Mouse (Mus musculus) CH12.LX (cell line): ENCODE measurements around the gene Podn. TPM values are rescaled to one million over a fixed set of nuclear protein-coding genes. Genes with fewer than 3 reads are reported as not detected.
A peak's percentile ranks its signal among the peaks of the same experiment; 100 is the strongest.

Source experiments
- DNase-seq: peaks from one replicate; pipeline ENCODE4 v3.0.0-alpha.2; 2013; ENCODE audit errors: extremely low read depth
- H3K27ac ChIP-seq: 2 replicates; pipeline ENCODE4 v1.5.1; 2012; ENCODE audit warnings: low read depth, mild to moderate bottlenecking, control low read depth, moderate library complexity; ENCODE audit not compliant: insufficient read depth
- H3K27me3 ChIP-seq: replicated peaks from 2 replicates; pipeline ENCODE3; 2012; ENCODE audit warnings: inconsistent platforms
- H3K36me3 ChIP-seq, 2 experiments: replicated peaks in 1 of 2; 2 replicates each; pipeline versions ENCODE3 to v1.6.1; 2012; ENCODE audit warnings: inconsistent platforms in 1 of 2, low read length in 1 of 2, mild to moderate bottlenecking in 1 of 2, mixed read lengths in 1 of 2, moderate library complexity in 1 of 2; ENCODE audit not compliant: control insufficient read depth in 1 of 2, insufficient read depth in 1 of 2
- H3K4me1 ChIP-seq, 2 experiments: 2 replicates each; pipeline ENCODE4 v1.6.1; 2012; ENCODE audit warnings: inconsistent platforms in 1 of 2, moderate library complexity in 1 of 2; ENCODE audit not compliant: insufficient read depth in 2 of 2, control insufficient read depth in 1 of 2
- H3K4me2 ChIP-seq: 2 replicates; pipeline ENCODE4 v1.6.1; 2012; ENCODE audit warnings: low read depth, mild to moderate bottlenecking, control low read depth; ENCODE audit not compliant: poor library complexity, insufficient read depth, severe bottlenecking
- H3K4me3 ChIP-seq, 3 experiments: fragments of 150-350 bp in 1 of 3; sonication (generic) in 1 of 3; replicated peaks in 1 of 3; 2 replicates each; pipeline versions ENCODE3 to v1.5.1; 2011 to 2012; ENCODE audit warnings: low read depth in 2 of 3, low read length in 2 of 3, mild to moderate bottlenecking in 2 of 3, moderate library complexity in 2 of 3, control low read depth in 1 of 3, improper control_type of control experiment in 1 of 3, inconsistent platforms in 1 of 3, mixed read lengths in 1 of 3; ENCODE audit not compliant: poor library complexity in 1 of 3
- H3K79me2 ChIP-seq: replicated peaks from 2 replicates; pipeline ENCODE4 v1.6.1; 2012; ENCODE audit warnings: mild to moderate bottlenecking, moderate library complexity; ENCODE audit not compliant: control insufficient read depth, poor library complexity, insufficient read depth, severe bottlenecking; ENCODE audit errors: extremely low read depth
- H3K9ac ChIP-seq: 2 replicates; pipeline ENCODE4 v1.6.1; 2012; ENCODE audit warnings: low read depth, mild to moderate bottlenecking, control low read depth, moderate library complexity; ENCODE audit not compliant: insufficient read depth
- H3K9me3 ChIP-seq: replicated peaks from 2 replicates; pipeline ENCODE3; 2012; ENCODE audit warnings: low read length, inconsistent platforms, mixed read lengths
- BHLHE40 ChIP-seq: IDR thresholded peaks from 2 replicates; pipeline ENCODE4 v1.6.1; 2011; ENCODE audit warnings: mild to moderate bottlenecking, low read depth, low read length, improper control_type of control experiment
- CHD1 ChIP-seq: IDR thresholded peaks from 2 replicates; pipeline ENCODE4 v1.6.1; 2012; ENCODE audit warnings: low read depth, low read length, improper control_type of control experiment, inconsistent platforms
- CHD2 ChIP-seq: IDR thresholded peaks from 2 replicates; pipeline ENCODE4 v1.6.1; 2011; ENCODE audit warnings: low read length, improper control_type of control experiment
- CTCF ChIP-seq, 2 experiments: IDR thresholded peaks in 1 of 2; conservative IDR thresholded peaks in 1 of 2; 2 replicates each; pipeline ENCODE4 v1.5.1; 2011 to 2012; ENCODE audit warnings: low read depth in 2 of 2, low read length in 2 of 2, improper control_type of control experiment in 1 of 2, inconsistent platforms in 1 of 2, mild to moderate bottlenecking in 1 of 2, moderate library complexity in 1 of 2
- ELF1 ChIP-seq: IDR thresholded peaks from 2 replicates; pipeline ENCODE4 v1.6.1; 2014; ENCODE audit warnings: low read depth, mild to moderate bottlenecking, inconsistent platforms, low read length, improper control_type of control experiment
- GABPA ChIP-seq: IDR thresholded peaks from 2 replicates; pipeline ENCODE4 v1.6.1; 2012; ENCODE audit warnings: low read depth, low read length, improper control_type of control experiment, inconsistent platforms; ENCODE audit not compliant: insufficient replicate concordance
- HCFC1 ChIP-seq: IDR thresholded peaks from 2 replicates; pipeline ENCODE4 v1.6.1; 2012; ENCODE audit warnings: low read depth, mild to moderate bottlenecking, inconsistent platforms, low read length, improper control_type of control experiment
- IRF4 ChIP-seq: IDR thresholded peaks from 2 replicates; pipeline ENCODE4 v1.6.1; 2014; ENCODE audit warnings: low read depth, mild to moderate bottlenecking, inconsistent platforms, low read length, improper control_type of control experiment
- JUN ChIP-seq: IDR thresholded peaks from 2 replicates; pipeline ENCODE4 v1.6.1; 2011; ENCODE audit warnings: low read depth, mild to moderate bottlenecking, low read length, improper control_type of control experiment, moderate library complexity; ENCODE audit not compliant: insufficient read depth
- JUND ChIP-seq: conservative IDR thresholded peaks from 2 replicates; pipeline ENCODE4 v1.6.1; 2011; ENCODE audit warnings: low read depth, low read length, improper control_type of control experiment
- MAFK ChIP-seq: IDR thresholded peaks from 2 replicates; pipeline ENCODE4 v1.6.1; 2011; ENCODE audit warnings: low read length, improper control_type of control experiment; ENCODE audit not compliant: insufficient replicate concordance
- MAZ ChIP-seq: IDR thresholded peaks from 2 replicates; pipeline ENCODE4 v1.6.1; 2012; ENCODE audit warnings: low read depth, mild to moderate bottlenecking, inconsistent platforms, low read length, improper control_type of control experiment, moderate library complexity
- MXI1 ChIP-seq: IDR thresholded peaks from 2 replicates; pipeline ENCODE4 v1.6.1; 2011; ENCODE audit warnings: mild to moderate bottlenecking, low read depth, low read length, improper control_type of control experiment
- MYC ChIP-seq: IDR thresholded peaks from 2 replicates; pipeline ENCODE4 v1.6.1; 2011; ENCODE audit warnings: low read depth, mild to moderate bottlenecking, improper control_type of control experiment, low read length
- NELFE ChIP-seq: IDR thresholded peaks from 2 replicates; pipeline ENCODE4 v1.6.1; 2011; ENCODE audit warnings: low read depth, low read length, improper control_type of control experiment
- NRF1 ChIP-seq: IDR thresholded peaks from 2 replicates; pipeline ENCODE4 v1.6.1; 2014; ENCODE audit warnings: low read depth, mild to moderate bottlenecking, inconsistent platforms, low read length, improper control_type of control experiment, moderate library complexity
- PAX5 ChIP-seq: IDR thresholded peaks from 2 replicates; pipeline ENCODE4 v1.6.1; 2012; ENCODE audit warnings: low read length, inconsistent platforms, mixed read lengths
- POLR2AphosphoS2 ChIP-seq: IDR thresholded peaks from 2 replicates; pipeline ENCODE4 v1.6.1; 2011; ENCODE audit warnings: low read depth, low read length, improper control_type of control experiment
- RAD21 ChIP-seq: IDR thresholded peaks from 2 replicates; pipeline ENCODE4 v1.6.1; 2011; ENCODE audit warnings: low read depth, mild to moderate bottlenecking, low read length, improper control_type of control experiment, moderate library complexity
- RCOR1 ChIP-seq: conservative IDR thresholded peaks from 2 replicates; pipeline ENCODE4 v1.6.1; 2012; ENCODE audit warnings: low read depth, mild to moderate bottlenecking, inconsistent platforms, low read length, improper control_type of control experiment
- SIN3A ChIP-seq: IDR thresholded peaks from 2 replicates; pipeline ENCODE4 v1.6.1; 2012; ENCODE audit warnings: low read length, improper control_type of control experiment, inconsistent platforms
- SMC3 ChIP-seq: IDR thresholded peaks from 2 replicates; pipeline ENCODE4 v1.6.1; 2011; ENCODE audit warnings: low read depth, low read length, improper control_type of control experiment
- TCF12 ChIP-seq: IDR thresholded peaks from 2 replicates; pipeline ENCODE4 v1.6.1; 2014; ENCODE audit warnings: low read depth, mild to moderate bottlenecking, inconsistent platforms, low read length, improper control_type of control experiment
- UBTF ChIP-seq: IDR thresholded peaks from 2 replicates; pipeline ENCODE4 v1.6.1; 2012; ENCODE audit warnings: low read depth, mild to moderate bottlenecking, inconsistent platforms, low read length, improper control_type of control experiment, moderate library complexity
- USF1 ChIP-seq: IDR thresholded peaks from 2 replicates; pipeline ENCODE4 v1.6.1; 2014; ENCODE audit warnings: low read depth, mild to moderate bottlenecking, inconsistent platforms, low read length, improper control_type of control experiment
- USF2 ChIP-seq: conservative IDR thresholded peaks from 2 replicates; pipeline ENCODE4 v1.6.1; 2011; ENCODE audit warnings: low read depth, low read length, improper control_type of control experiment
- ZC3H11A ChIP-seq: IDR thresholded peaks from 2 replicates; pipeline ENCODE4 v1.6.1; 2012; ENCODE audit warnings: low read depth, mild to moderate bottlenecking, inconsistent platforms, low read length, improper control_type of control experiment
- ZMIZ1 ChIP-seq: IDR thresholded peaks from 2 replicates; pipeline ENCODE4 v1.6.1; 2012; ENCODE audit warnings: low read depth, mild to moderate bottlenecking, inconsistent platforms, low read length, improper control_type of control experiment
- ZNF384 ChIP-seq: IDR thresholded peaks from 2 replicates; pipeline ENCODE4 v1.6.1; 2012; ENCODE audit warnings: low read depth, low read length, improper control_type of control experiment, inconsistent platforms
- dilution Hi-C: fragments of 300-500 bp; cut with MboI; formaldehyde crosslinking; loops from 2 replicates; pipeline ENCODE4 v1.14.3; 2020; ENCODE audit warnings: low sequenced_read_pairs; ENCODE audit not compliant: extremely low pct_unique_long_range_greater_than_20kb, extremely low pct_ligation_motif_present
- in situ Hi-C: fragments of 300-500 bp; cut with MboI; formaldehyde crosslinking; loops from 3 replicates; pipeline ENCODE4 v1.14.3; 2019; ENCODE audit warnings: low sequenced_read_pairs, low pct_ligation_motif_present, low pct_unique_long_range_greater_than_20kb, mixed read lengths
- polyA plus RNA-seq: library from polyadenylated mRNA; unstranded; fragments of >175 nt; gene quantifications from 2 replicates; pipeline ENCODE4 v1.2.1, GENCODE M21; 2012; ENCODE audit warnings: low read depth; ENCODE audit not compliant: insufficient read length
- total RNA-seq, 2 experiments: library from RNA; depleted of rRNA; stranded (reverse); fragments of 300-350 nt in 1 of 2; fragments of >200 nt in 1 of 2; gene quantifications; 2 replicates each; pipeline ENCODE4 v1.2.3; 2012 to 2014

The Podn gene
- total and polyA plus RNA-seq, 3 experiments, result 0.04 TPM; not detected in 2

- peaks cover 2% of the 10 kb centered on the region for H3K9me3 ChIP-seq
- DNase-seq, result no peak
- no peak overlapping the region for H3K9ac ChIP-seq
- H3K79me2 ChIP-seq, result no peaks in the 10 kb centered on the region
- no peaks in the 10 kb centered on the region for H3K27me3 ChIP-seq
- H3K27ac ChIP-seq, result no peak overlapping the region
- dilution Hi-C loops (no loop called here), in situ Hi-C loops (no loop called here)
- H3K4me1 ChIP-seq, result no peaks in the 10 kb centered on the region
- no peak overlapping the region for H3K4me3 ChIP-seq
- TF ChIP-seq UBTF (no peak), ELF1 (no peak)
- TF ChIP-seq, all 38 proteins: peak for 0
- Histone ChIP-seq H3K36me3 (no peaks in the 10 kb centered on the region), H3K4me2 (no peak overlapping the region)
Measured at GRCm38 (mm10) chr4:108124104-108124503, 27.9 kb upstream of the Podn start.

DNA sequence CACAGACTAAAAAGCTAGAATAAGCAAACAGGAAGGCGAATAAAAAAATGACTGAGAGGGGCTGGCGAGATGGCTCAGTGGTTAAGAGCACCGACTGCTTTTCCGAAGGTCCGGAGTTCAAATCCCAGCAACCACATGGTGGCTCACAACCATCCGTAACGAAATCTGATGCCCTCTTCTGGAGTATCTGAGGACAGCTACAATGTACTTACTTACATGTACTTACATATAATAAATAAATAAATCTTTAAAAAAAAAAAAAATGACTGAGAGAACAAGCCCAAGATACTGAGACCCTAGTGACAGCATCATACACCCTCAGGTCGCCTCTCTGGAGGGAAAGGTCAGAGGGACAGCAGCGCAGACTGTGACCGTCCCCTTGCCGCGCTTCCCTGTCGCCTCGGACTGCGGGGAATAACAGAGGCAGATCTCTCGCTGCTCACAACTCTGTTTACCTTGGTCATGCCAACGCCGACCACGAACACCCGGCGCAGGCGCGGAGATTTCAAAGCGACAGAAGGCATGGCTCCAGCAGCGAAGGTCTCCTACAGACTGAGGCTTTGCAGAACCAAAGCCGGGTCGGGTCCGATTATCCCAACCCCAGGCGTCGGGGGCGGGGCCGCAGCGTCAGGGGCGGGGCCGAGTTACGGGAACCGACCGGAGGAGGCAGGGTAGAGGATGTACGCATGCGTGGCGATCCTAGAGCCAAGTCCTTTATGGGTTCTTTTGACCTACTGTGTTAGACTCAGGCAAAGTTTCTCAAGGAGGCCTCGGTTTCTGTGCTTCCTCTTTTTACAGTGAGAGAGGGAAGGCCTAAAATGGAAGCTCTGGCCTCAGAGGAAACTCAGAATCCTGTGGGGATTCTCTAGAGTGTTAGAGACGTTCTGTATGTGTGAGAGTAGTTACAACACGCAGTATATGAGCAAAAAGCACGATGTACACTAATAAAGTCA is 22.0 kb upstream of the Podn start:
- dilution Hi-C loops, result no loop called here
- Histone ChIP-seq H3K27ac (peak overlapping the region; percentile 20), H3K36me3 (no peaks in the 10 kb centered on the region), H3K4me3 (peak overlapping the region; percentile 73 to 76 (median 75)), H3K9me3 (no peaks in the 10 kb centered on the region), H3K4me2 (peak overlapping the region; percentile 40; the same call in 1 of the 2 replicates), H3K9ac (peak overlapping the region; percentile 68), H3K4me1 (peaks cover 0 to 30% of the 10 kb centered on the region in 2 experiments; a peak in 1 of 4 replicates), H3K27me3 (no peaks in the 10 kb centered on the region), H3K79me2 (no peaks in the 10 kb centered on the region; the same call in 1 of the 2 replicates)
- DNase-seq, result peak; percentile 98
- in situ Hi-C loops, result no loop called here
- TF ChIP-seq PAX5, result no peak
- peak; percentile 53 for TF ChIP-seq TCF12
- TF ChIP-seq JUN, result no peak
- no peak for TF ChIP-seq IRF4
- peak; percentile 67; the same call in 1 of the 2 replicates for TF ChIP-seq ZMIZ1
- TF ChIP-seq CHD2, result 0 out of 2 replicates have a peak, but pooled peaks have one; percentile 9
- TF ChIP-seq BHLHE40, result peak; percentile 7; the same call in 1 of the 2 replicates
- TF ChIP-seq JUND, result 0 out of 2 replicates have a peak, but pooled peaks have one; percentile 7
- TF ChIP-seq GABPA, result no peak
- no peak for TF ChIP-seq UBTF
- no peak for TF ChIP-seq USF1
- no peak for TF ChIP-seq RCOR1
- TF ChIP-seq NELFE, result peak; percentile 75
- TF ChIP-seq ZC3H11A, result no peak
- no peak for TF ChIP-seq SMC3
- TF ChIP-seq MXI1, result peak; percentile 74
- TF ChIP-seq MAZ, result no peak
- peak; percentile 62; the same call in 1 of the 2 replicates for TF ChIP-seq SIN3A
- TF ChIP-seq MAFK, result no peak
- TF ChIP-seq MYC, result no peak
- TF ChIP-seq CTCF (conservative IDR thresholded peaks at IDR 0.05 in 1 of 2, IDR thresholded peaks at IDR 0.05 in 1 of 2; ENCODE audit: low read depth in 2 of 2, low read length in 2 of 2), result peak in 1 of 2 experiments; percentile 12; a peak in 1 of 4 replicates
- TF ChIP-seq HCFC1, result 0 out of 2 replicates have a peak, but pooled peaks have one; percentile 28
- TF ChIP-seq ZNF384, result no peak
- TF ChIP-seq CHD1, result no peak; the same call in 1 of the 2 replicates
- TF ChIP-seq POLR2AphosphoS2, result peak; percentile 63; the same call in 1 of the 2 replicates
- TF ChIP-seq RAD21, result no peak
- peak; percentile 89 for TF ChIP-seq NRF1
- no peak for TF ChIP-seq USF2
- peak; percentile 40; the same call in 1 of the 2 replicates for TF ChIP-seq ELF1
